Mouse (Mus musculus) embryo, embryonic 11.5 days (tissue): Measurements from ENCODE around the gene Slc22a28.
"Not testable (repeated sequence)": the region's sequence is repeated elsewhere in the genome, so short reads cannot be mapped to it uniquely, and the experiment has no call there.

Experiments used
- DNase-seq: peaks from one replicate; pipeline ENCODE4 v3.0.0-alpha.2; 2012; ENCODE audit warnings: low read depth, low spot score

The Slc22a28 gene

GRCm38 (mm10) chr19:8131881-8132280 lies at the start of gene Slc22a28:
Gene Slc22a28, minus strand, starts transcription at chr19:8131982.
- DNase-seq, result not testable (repeated sequence)

DNA sequence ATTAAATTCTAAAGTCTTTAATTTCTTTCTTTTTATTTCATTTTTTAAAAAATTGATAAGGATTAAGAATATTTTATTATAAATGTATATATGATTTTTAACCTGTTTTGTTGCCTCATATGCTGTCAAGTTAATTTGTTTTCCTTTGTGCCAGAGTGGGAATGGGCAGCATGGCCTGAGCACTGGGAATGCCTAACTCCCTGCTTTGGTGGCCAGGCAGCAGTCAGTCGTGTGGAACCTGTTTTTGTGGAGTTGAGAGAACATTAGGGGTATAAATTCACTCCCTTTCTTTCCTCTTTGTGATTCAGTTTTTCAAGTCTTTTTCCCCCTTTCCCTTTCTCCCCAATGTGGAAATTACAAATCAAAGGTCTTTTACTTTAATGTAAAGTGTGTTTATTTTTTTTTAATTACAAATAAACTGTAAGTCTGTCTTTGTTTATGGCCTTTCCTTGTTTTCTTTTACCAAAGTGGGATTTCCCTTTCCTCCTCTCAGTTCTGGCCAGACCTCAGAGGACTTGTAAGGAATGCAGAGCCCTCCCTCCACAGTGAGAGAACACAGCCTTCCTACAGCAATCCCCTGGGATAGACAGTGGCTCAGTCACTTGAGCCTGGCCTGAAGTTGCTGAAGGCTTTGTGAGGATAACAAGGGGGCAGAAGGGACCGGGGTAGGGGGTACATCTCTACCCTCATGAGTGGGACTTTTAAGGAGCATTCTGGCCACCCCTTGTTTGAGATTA lies 17.2 kb upstream of the Slc22a28 start:
- no peak for DNase-seq

GRCm38 (mm10) chr19:8142716-8143115 lies 10.9 kb upstream of the Slc22a28 start:
- DNase-seq, result not testable (repeated sequence)

- not testable (repeated sequence) for DNase-seq
Measured at GRCm38 (mm10) chr19:8134127-8134841, 2.5 kb upstream of the Slc22a28 start.

- DNase-seq, result no peak
Measured at GRCm38 (mm10) chr19:8019904-8020349, 111.9 kb downstream of the Slc22a28 start.

GRCm38 (mm10) chr19:8019329-8019851 lies 112.4 kb downstream of the Slc22a28 start:
- not testable (repeated sequence) for DNase-seq

DNA sequence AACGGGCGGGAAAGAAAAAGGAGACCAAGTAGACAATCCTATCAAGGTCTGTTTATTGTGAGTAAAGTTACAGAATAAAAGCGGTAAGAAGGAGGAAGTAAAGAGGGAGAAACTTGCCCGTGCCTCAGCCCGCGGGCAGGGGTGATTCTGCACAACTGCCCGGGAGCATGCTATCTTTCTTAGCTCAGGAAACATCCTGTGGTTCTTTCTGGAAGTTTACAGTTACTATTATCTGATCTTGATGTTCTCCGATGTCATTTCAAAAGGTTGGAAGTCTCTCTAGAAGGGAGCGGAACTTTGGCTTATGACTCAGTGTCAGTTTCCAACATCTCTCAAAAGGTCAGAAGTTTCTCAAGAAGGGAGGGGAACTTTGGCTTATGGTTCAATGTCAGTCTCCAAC lies 113.2 kb downstream of the Slc22a28 start:
- DNase-seq, result not testable (repeated sequence)
